Mouse (Mus musculus) central nervous system, embryonic 11.5 days (tissue): Measurements from ENCODE around the gene Gpat2. TPM values are rescaled to one million over a fixed set of nuclear protein-coding genes. Genes with fewer than 3 reads are reported as not detected.

Experiments used
- polyA plus RNA-seq: library from polyadenylated mRNA; depleted of rRNA; stranded (reverse); fragments of >200 nt; gene quantifications from 2 replicates; pipeline ENCODE4 v1.2.3, GENCODE M21; 2012; rRNA removed

Gpat2 gene
- 0.16 and 0.27 TPM in 2 replicates for polyA plus RNA-seq

GRCm38 (mm10) chr2:127424977-127425376 is at the start of gene Gpat2:
Gpat2 (plus strand) TSS chr2:127425199.

GRCm38 (mm10) chr2:127444055-127444789 is 19.2 kb downstream of the Gpat2 start, which contains the start of gene Fahd2a:
Fahd2a (minus strand) TSS chr2:127444565.

Other genes starting within 250 kb of the Gpat2 start
- gene 1810024B03Rik, start 216.9 kb upstream of the Gpat2 start, polyA plus RNA-seq: 3.0 and 3.4 TPM in 2 replicates
- gene Snrnp200, start 216.8 kb upstream of the Gpat2 start, polyA plus RNA-seq: 103 and 129 TPM in 2 replicates
- gene Ciao1, start 177.4 kb upstream of the Gpat2 start, polyA plus RNA-seq: 65.2 and 92.8 TPM in 2 replicates
- 21.7 and 32.5 TPM in 2 replicates for gene Tmem127, start 177.3 kb upstream of the Gpat2 start, polyA plus RNA-seq
- gene Stard7, start 155.0 kb upstream of the Gpat2 start, polyA plus RNA-seq: 73.8 and 107 TPM in 2 replicates
- 3.9 and 4.0 TPM in 2 replicates for gene Dusp2, start 89.0 kb upstream of the Gpat2 start, polyA plus RNA-seq
- not detected in 2 replicates for gene Astl, start 86.6 kb upstream of the Gpat2 start, polyA plus RNA-seq
- 1.6 and 2.5 TPM in 2 replicates for gene Adra2b, start 62.0 kb upstream of the Gpat2 start, polyA plus RNA-seq
- gene Fahd2a, start 19.4 kb downstream of the Gpat2 start, polyA plus RNA-seq: 19.9 and 31.3 TPM in 2 replicates
- 3.6 TPM in 2 replicates for gene Kcnip3, start 96.9 kb downstream of the Gpat2 start, polyA plus RNA-seq
- gene Prom2, start 116.3 kb downstream of the Gpat2 start, polyA plus RNA-seq: 0.37 and 0.80 TPM in 2 replicates
- 10.0 TPM in 2 replicates for gene Zfp661, start 161.9 kb downstream of the Gpat2 start, polyA plus RNA-seq
- gene Mrps5, start 162.0 kb downstream of the Gpat2 start, polyA plus RNA-seq: 97.0 and 105 TPM in 2 replicates
- 0.31 and 0.44 TPM in 2 replicates for gene Mal, start 231.5 kb downstream of the Gpat2 start, polyA plus RNA-seq